Mouse (Mus musculus) cerebellum, adult 9-11 months (tissue): ENCODE measurements around the gene Hist3h2a.

Source experiments
- DNase-seq: peaks from one replicate; pipeline ENCODE4 v3.0.0; 2022

Gene Hist3h2a

GRCm38 (mm10) chr11:58970831-58971530, 16.5 kb downstream of the Hist3h2a start:
- no peak for DNase-seq

GRCm38 (mm10) chr11:58971796-58972195, 17.3 kb downstream of the Hist3h2a start:
- DNase-seq, result no peak

GRCm38 (mm10) chr11:58974414-58974813, 19.9 kb downstream of the Hist3h2a start:
- no peak for DNase-seq

GRCm38 (mm10) chr11:58977150-58977549, 22.7 kb downstream of the Hist3h2a start:
- no peak for DNase-seq

- DNase-seq, result no peak
Measured at GRCm38 (mm10) chr11:58977607-58978026, 23.1 kb downstream of the Hist3h2a start.

- peak; percentile 67 for DNase-seq
Measured at GRCm38 (mm10) chr11:58978027-58978705, 23.7 kb downstream of the Hist3h2a start, which contains the start of gene Trim11. Gene Trim11 (plus strand): TSS chr11:58978093.

- DNase-seq, result no peak
Measured at GRCm38 (mm10) chr11:58978706-58979030, 24.2 kb downstream of the Hist3h2a start.

GRCm38 (mm10) chr11:58979183-58979582, 24.7 kb downstream of the Hist3h2a start:
- no peak for DNase-seq

GRCm38 (mm10) chr11:58979661-58980060, 25.2 kb downstream of the Hist3h2a start:
- DNase-seq, result no peak

- DNase-seq, result no peak
Measured at GRCm38 (mm10) chr11:58980381-58980990, 26.0 kb downstream of the Hist3h2a start.

- DNase-seq, result no peak
Measured at GRCm38 (mm10) chr11:58981541-58982447, 27.3 kb downstream of the Hist3h2a start.

- no peak for DNase-seq
Measured at GRCm38 (mm10) chr11:58982471-58983097, 28.1 kb downstream of the Hist3h2a start.

- DNase-seq, result no peak
Measured at GRCm38 (mm10) chr11:58983691-58984341, 29.3 kb downstream of the Hist3h2a start.

- no peak for DNase-seq
Measured at GRCm38 (mm10) chr11:58984657-58985056, 30.2 kb downstream of the Hist3h2a start.

GRCm38 (mm10) chr11:58985299-58985917, 30.9 kb downstream of the Hist3h2a start:
- DNase-seq, result no peak

GRCm38 (mm10) chr11:58989166-58989565, 34.7 kb downstream of the Hist3h2a start:
- no peak for DNase-seq

- DNase-seq, result no peak
Measured at GRCm38 (mm10) chr11:58990141-58990540, 35.7 kb downstream of the Hist3h2a start.

GRCm38 (mm10) chr11:58990794-58991193, 36.3 kb downstream of the Hist3h2a start:
- no peak for DNase-seq

- no peak for DNase-seq
Measured at GRCm38 (mm10) chr11:58991911-58992310, 37.4 kb downstream of the Hist3h2a start.

- DNase-seq, result no peak
Measured at GRCm38 (mm10) chr11:58993091-58993670, 38.7 kb downstream of the Hist3h2a start.

GRCm38 (mm10) chr11:58994337-58994826, 39.9 kb downstream of the Hist3h2a start:
- DNase-seq, result peak; percentile 53
